Mouse (Mus musculus) liver, embryonic 14.5 days (tissue): ENCODE measurements at regions not wholly inside any gene's neighbourhood (a gene's known extent, or its start where the extent isn't known, plus 50 kb on each side); places are given as distances from the start of the nearest gene placed in this dataset.

Experiments
- CTCF ChIP-seq: IDR thresholded peaks from 2 replicates; pipeline ENCODE4 v1.5.1; 2016; ENCODE audit warnings: antibody characterized with exemption, low read depth, control low read depth
- EP300 ChIP-seq: IDR thresholded peaks from 2 replicates; pipeline ENCODE4 v1.6.1; 2016; ENCODE audit warnings: antibody characterized with exemption, low read depth

DNA sequence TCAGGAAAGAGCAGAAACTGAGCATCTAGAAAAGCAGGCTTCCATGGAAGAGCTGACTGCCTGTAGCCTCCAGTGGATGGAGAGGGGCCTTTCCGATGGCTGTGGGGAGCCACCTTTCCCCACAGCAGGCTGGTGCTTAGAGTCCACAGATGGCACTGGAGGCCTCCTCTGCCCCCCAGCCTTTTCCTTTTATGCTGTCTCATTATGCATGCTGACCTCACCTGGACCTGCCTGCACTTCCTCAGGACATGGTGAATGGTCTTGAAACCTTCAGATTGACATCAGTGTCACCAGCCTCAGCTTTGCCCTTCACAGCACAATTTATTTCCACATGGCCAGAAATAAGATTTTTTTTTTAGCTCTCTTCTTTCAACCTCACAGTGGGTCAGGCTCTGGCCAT, 205.8 kb upstream of the Nlrp1b start:
- no peak for TF ChIP-seq CTCF
- TF ChIP-seq EP300, result no peak
